Mouse (Mus musculus): ENCODE data around the gene Vwce. TPM values are rescaled to one million over a fixed set of nuclear protein-coding genes. Genes with fewer than 3 reads are reported as not detected.

The Vwce gene
- total and polyA plus RNA-seq, 2 experiments from 2014 or later, result 0.88 to 1.7 TPM

DNA sequence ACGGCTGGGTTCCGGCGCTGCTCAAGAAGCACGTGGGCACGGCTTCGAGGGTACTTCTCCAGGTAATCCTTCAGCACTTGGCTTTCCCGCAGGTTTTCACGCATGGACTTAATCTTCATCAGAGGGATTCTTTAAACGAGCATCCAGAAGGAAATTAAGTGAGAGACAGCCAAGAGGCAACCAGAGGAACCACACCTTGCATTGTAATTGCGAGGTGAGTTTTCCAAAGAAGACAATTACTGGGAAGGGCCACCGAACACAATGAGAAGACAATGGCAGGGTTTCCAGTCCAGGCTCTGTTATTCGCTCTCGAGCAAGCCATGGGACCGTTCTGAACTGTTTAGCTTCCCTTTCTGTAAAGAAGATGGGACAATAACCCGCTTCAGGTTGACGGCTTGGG is 42.6 kb downstream of the Vwce start:
- Histone ChIP-seq H3K4me3 (ENCODE audit: low read depth, low read length) (no peak overlapping the region), H3K9me3 (ENCODE audit: low read length) (no peaks in the 10 kb centered on the region), H3K9ac (no peak overlapping the region), H3K27me3 (ENCODE audit: insufficient read depth, low read length) (no peaks in the 10 kb centered on the region), H3K36me3 (ENCODE audit: insufficient read depth) (no peaks in the 10 kb centered on the region), H3K4me1 (ENCODE audit: insufficient read depth) (peaks cover 4% of the 10 kb centered on the region; the same call in 1 of the 2 replicates), H3K4me2 (ENCODE audit: low read depth) (no peak overlapping the region), H3K27ac (ENCODE audit: low read depth, low read length) (no peak overlapping the region)
- no peak for TF ChIP-seq CTCF (IDR thresholded peaks at IDR 0.05; ENCODE audit: low read depth)
- ATAC-seq, result no peak
- WGBS, result 79% methylated on average over 16 of the region's 16 CpGs
- DNase-seq, result no peak

DNA sequence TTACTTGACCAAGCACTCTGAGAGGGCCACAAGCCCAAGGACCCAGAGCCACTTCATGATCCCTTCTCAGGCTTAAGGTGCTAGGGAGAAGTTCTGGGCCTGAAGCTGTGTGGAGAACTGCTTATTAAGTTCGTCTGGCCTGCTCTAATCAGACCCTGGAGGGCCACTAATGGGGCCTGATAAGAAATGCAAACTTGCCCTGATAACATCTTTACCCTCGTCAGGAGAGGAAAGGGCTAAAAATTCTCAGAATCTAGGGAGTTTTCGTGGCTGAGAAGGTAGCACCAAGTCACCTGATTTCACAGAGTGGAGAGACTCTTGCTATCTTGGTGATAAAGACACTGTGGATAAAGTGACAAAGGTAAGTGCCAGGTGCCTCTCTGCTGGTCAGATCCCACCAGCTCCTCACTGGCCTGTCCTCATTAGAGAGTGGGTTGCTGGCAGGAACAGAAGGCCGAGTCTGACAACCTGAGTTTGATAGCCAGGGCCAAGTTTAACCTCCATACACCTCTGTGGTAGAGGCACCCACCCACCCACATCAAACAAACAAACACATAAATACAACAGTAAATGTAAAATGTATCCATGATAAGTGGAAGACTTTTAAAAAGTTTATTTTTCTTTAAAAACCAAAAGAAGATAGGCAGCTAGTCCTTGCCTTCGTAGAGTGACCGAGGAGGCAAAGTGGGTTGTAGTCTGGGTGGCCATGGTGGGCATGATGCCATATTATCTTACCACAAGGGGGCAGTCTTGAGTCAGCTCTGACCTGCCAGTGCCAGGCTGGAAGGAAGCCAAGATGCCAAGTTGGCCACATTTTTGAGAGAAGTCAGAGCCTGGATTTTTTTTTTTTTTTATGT is 44.1 kb downstream of the Vwce start, which contains the start of gene Pga5:
Gene Pga5, minus strand, starts transcription at position 157 of the 857 bp plus-strand sequence.
- H3K9me3 ChIP-seq (ENCODE audit: low read length), result no peaks in the 10 kb centered on the region
- H3K36me3 ChIP-seq (ENCODE audit: insufficient read depth), result no peaks in the 10 kb centered on the region
- H3K4me2 ChIP-seq (ENCODE audit: low read depth), result no peak within 1 kb of the TSS
- no peaks in the 10 kb centered on the region for H3K27me3 ChIP-seq (ENCODE audit: insufficient read depth, low read length)
- 33% methylated on average over 6 of the region's 6 CpGs for WGBS
- H3K4me1 ChIP-seq (ENCODE audit: insufficient read depth), result peaks cover 4% of the 10 kb centered on the region; the same call in 1 of the 2 replicates
- ATAC-seq (peak; percentile 44), DNase-seq (peak; percentile 89)
- no peak within 1 kb of the TSS for H3K9ac ChIP-seq
- TF ChIP-seq CTCF (IDR thresholded peaks at IDR 0.05; ENCODE audit: low read depth), result peak; percentile 91
- H3K27ac ChIP-seq (ENCODE audit: low read depth, low read length), result no peak within 1 kb of the TSS
- no peak within 1 kb of the TSS for H3K4me3 ChIP-seq (ENCODE audit: low read depth, low read length)

- WGBS, result 51% methylated on average over 1 of the region's 1 CpGs
- no peak overlapping the region for H3K27ac ChIP-seq (ENCODE audit: low read depth, low read length)
Measured at GRCm38 (mm10) chr19:10678772-10679067, 44.7 kb downstream of the Vwce start.

GRCm38 (mm10) chr19:10681571-10681970 is 47.6 kb downstream of the Vwce start:
- Histone ChIP-seq H3K27me3 (ENCODE audit: insufficient read depth, low read length) (no peaks in the 10 kb centered on the region), H3K9me3 (ENCODE audit: low read length) (no peaks in the 10 kb centered on the region), H3K4me2 (ENCODE audit: low read depth) (no peak overlapping the region), H3K27ac (ENCODE audit: low read depth, low read length) (no peak overlapping the region), H3K4me1 (ENCODE audit: insufficient read depth) (peaks cover 4% of the 10 kb centered on the region; the same call in 1 of the 2 replicates), H3K9ac (no peak overlapping the region), H3K36me3 (ENCODE audit: insufficient read depth) (no peaks in the 10 kb centered on the region), H3K4me3 (ENCODE audit: low read depth, low read length) (no peak overlapping the region)
- DNase-seq (no peak), ATAC-seq (no peak)
- 0 out of 2 replicates have a peak, but pooled peaks have one; percentile 5 for TF ChIP-seq CTCF (IDR thresholded peaks at IDR 0.05; ENCODE audit: low read depth)
- WGBS, result 60% methylated on average over 4 of the region's 4 CpGs

More at GRCm38 (mm10) chr19:10678772-10679067, 44.7 kb downstream of the Vwce start:
- H3K9ac ChIP-seq, result no peak overlapping the region
- H3K4me1 ChIP-seq (ENCODE audit: insufficient read depth), result peaks cover 4% of the 10 kb centered on the region; the same call in 1 of the 2 replicates
- no peaks in the 10 kb centered on the region for H3K36me3 ChIP-seq (ENCODE audit: insufficient read depth)
- no peak overlapping the region for H3K4me3 ChIP-seq (ENCODE audit: low read depth, low read length)
- DNase-seq (no peak), ATAC-seq (peak; percentile 67)
- H3K27me3 ChIP-seq (ENCODE audit: insufficient read depth, low read length), result no peaks in the 10 kb centered on the region
- no peak overlapping the region for H3K4me2 ChIP-seq (ENCODE audit: low read depth)
- TF ChIP-seq CTCF (IDR thresholded peaks at IDR 0.05; ENCODE audit: low read depth), result no peak
- no peaks in the 10 kb centered on the region for H3K9me3 ChIP-seq (ENCODE audit: low read length)

- 92% methylated on average over 9 of the region's 9 CpGs for WGBS
- H3K4me2 ChIP-seq (ENCODE audit: low read depth), result no peak overlapping the region
- H3K27ac ChIP-seq (ENCODE audit: low read depth, low read length), result no peak overlapping the region
- H3K9ac ChIP-seq, result no peak overlapping the region
- no peak overlapping the region for H3K4me3 ChIP-seq (ENCODE audit: low read depth, low read length)
- DNase-seq, result no peak
- no peaks in the 10 kb centered on the region for H3K36me3 ChIP-seq (ENCODE audit: insufficient read depth)
- no peaks in the 10 kb centered on the region for H3K9me3 ChIP-seq (ENCODE audit: low read length)
- 0 out of 2 replicates have a peak, but pooled peaks cover 3% of the 10 kb centered on the region for H3K4me1 ChIP-seq (ENCODE audit: insufficient read depth)
- no peak for ATAC-seq
- H3K27me3 ChIP-seq (ENCODE audit: insufficient read depth, low read length), result no peaks in the 10 kb centered on the region
- TF ChIP-seq CTCF (IDR thresholded peaks at IDR 0.05; ENCODE audit: low read depth), result no peak
Measured at GRCm38 (mm10) chr19:10685081-10685480, 51.1 kb downstream of the Vwce start.

DNA sequence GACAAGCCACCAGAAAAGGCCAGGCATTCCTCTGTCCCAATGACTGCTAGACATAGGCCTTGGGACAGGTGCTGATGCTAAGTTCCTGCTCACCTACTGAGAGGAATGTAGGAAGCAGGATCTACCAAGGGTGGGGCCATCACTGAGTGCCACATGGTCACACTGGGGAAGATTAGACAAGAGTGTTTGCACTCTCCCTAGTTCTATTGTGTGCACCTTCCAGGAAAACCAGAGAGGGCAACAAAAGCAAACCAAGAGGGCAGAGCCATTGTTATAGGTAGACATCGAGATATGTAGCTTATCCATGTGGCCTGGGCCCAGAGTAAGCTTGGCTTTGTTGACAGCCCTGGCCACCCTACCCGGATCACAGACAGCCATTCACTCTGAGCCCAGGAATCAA is 51.7 kb downstream of the Vwce start:
- DNase-seq (no peak), ATAC-seq (no peak)
- no peak for TF ChIP-seq CTCF (IDR thresholded peaks at IDR 0.05; ENCODE audit: low read depth)
- no peaks in the 10 kb centered on the region for H3K27me3 ChIP-seq (ENCODE audit: insufficient read depth, low read length)
- WGBS, result 82% methylated on average over 2 of the region's 2 CpGs
- H3K9ac ChIP-seq, result no peak overlapping the region
- H3K4me1 ChIP-seq (ENCODE audit: insufficient read depth), result peaks cover 7% of the 10 kb centered on the region; the same call in 1 of the 2 replicates
- no peaks in the 10 kb centered on the region for H3K9me3 ChIP-seq (ENCODE audit: low read length)
- no peak overlapping the region for H3K4me2 ChIP-seq (ENCODE audit: low read depth)
- no peak overlapping the region for H3K27ac ChIP-seq (ENCODE audit: low read depth, low read length)
- H3K36me3 ChIP-seq (ENCODE audit: insufficient read depth), result no peaks in the 10 kb centered on the region
- no peak overlapping the region for H3K4me3 ChIP-seq (ENCODE audit: low read depth, low read length)

Data from forebrain, postnatal 0 days (tissue).